Mouse (Mus musculus): ENCODE results near the gene Bud31.
A peak's percentile ranks its signal among the peaks of the same experiment; 100 is the strongest.
"Not testable (repeated sequence)": the region's sequence is repeated elsewhere in the genome, so short reads cannot be mapped to it uniquely, and the experiment has no call there.

Bud31 gene

DNA sequence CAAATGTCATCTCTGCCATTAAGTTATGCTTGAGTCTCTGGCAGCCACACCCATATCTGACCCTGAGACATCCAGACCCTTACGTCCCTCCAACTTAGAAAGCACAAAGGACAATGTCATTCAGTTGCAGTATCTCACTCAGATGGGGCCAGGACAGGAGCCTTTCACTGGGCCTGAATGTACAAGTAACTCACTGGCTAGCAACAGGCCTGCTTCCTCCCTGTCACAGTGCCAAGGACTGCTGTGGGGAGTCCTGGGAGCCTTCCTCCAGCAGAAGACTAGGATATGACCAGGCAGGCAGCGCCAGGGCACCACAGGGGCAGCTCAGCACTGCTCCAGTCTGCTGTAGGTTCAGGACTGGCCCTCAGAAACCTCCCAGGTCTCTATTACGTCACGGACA lies 11.0 kb upstream of the Bud31 start:
- DNase-seq: no peak

DNA sequence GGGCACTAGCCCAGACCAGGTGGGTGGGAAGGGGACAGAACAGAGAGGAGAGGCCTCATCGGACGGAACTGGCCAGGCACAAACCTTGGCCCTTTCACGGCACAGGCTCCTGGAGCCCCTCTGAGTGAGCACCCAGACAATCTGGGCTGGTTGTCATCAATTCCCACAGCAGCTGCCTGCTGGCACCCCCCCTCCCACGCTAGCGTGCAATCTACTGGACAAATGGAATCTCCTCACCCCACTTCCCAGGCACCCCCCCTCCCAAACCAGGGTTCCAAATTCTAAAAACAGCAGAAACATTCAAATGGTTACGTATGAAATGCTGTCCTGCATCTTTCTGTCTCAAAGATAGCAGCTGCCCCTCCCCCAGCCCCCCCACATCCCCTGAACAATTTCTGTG lies 10.4 kb upstream of the Bud31 start:
- DNase-seq: not testable (repeated sequence)

DNA sequence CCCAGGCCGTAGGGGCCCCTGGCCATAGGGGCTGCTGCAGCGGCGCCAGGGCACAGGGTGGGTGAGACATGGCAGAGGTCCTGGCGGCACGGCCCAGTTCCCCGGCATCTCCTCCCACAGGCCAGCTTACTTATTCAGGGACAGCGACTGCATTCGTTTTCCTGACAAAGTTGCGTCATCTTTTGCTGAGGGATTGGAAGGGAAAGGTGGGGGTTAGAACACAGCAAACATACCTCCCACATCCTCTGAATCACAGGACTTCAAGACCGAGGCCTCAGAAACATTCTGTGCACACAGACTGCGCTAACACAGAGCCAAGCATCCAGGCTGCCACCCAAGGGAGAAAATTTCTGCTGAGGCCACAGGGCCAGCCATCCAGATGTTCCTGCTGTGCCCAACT lies 10.0 kb upstream of the Bud31 start:
- DNase-seq: no peak

DNA sequence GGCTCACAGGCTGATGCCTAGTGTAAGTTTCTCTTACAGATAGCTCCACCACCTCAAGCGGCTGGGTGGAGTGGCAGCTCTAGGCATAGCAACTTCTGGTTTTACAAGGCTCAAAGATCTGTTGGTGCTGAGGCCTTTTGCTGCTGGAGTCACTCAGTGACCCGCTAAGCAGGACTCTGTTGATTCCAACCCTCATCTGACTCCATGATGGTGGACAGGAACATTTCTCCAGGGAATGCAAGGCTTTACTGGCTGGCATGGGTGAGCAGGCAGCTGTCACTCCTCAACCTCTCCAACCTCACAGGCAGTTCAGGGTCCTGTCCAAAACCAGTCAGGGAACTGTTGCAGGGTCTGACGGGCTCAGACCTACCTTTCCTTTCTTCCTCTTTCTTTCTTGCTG lies 9.2 kb upstream of the Bud31 start:
- no peak for DNase-seq

DNA sequence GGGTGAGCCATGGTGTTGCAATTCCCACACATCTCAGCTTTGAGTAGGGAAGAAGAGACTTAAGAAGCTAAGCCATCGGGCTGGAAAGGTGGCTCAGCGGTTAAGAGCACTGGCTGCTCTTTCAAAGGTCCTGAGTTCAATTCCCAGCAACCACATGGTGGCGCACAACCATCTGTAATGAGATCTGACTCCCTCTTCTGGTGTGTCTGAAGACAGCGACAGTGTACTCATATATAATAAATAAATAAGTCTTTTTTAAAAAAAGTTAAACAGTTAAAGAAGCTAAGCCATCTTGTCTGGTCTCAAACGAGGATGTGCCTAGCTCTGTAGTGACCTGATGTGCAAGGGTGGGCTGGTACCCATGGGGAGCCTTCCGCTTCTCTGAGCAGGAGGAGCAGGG lies 6.9 kb upstream of the Bud31 start:
- not testable (repeated sequence) for DNase-seq

DNA sequence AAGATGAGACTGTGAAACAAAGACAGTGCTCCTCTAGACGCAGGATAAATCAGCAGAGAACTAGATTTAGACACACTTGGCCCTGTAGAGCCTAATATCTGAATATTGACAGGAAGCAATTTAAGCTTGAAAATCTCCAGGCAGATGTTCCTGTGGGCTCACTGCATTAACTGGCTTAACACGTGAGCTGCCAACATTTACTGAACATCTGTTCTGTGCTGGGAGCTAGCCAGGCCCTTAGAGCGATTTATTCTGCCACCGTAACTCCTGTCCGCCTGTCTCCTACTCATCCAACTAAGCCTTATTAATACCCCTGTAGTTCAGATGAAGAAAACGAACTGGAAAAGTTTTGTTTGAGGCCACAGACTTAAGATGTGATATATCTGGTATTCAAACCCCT lies 1.3 kb upstream of the Bud31 start:
- no peak for DNase-seq

DNA sequence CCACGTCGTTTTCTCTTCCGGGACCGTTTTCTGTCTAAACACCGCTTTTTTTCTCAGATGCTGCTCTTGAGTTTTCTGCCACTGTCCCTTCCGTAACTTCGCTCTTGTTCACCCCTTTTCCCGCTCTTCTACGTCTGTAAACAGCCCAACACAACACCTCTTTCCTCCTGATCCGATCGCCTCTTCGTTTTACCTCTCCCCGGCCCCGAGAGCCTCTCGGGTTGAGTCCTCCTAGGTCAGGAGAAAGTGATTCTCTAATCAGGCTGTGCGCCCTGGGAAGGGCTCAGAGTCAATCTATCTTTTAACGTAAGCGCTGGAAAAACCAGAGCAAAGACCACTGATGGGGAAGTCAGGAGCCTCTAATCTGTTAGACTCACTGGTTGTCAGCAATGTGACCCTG lies 449 bp downstream of the Bud31 start:
- peak; percentile 30 for DNase-seq

DNA sequence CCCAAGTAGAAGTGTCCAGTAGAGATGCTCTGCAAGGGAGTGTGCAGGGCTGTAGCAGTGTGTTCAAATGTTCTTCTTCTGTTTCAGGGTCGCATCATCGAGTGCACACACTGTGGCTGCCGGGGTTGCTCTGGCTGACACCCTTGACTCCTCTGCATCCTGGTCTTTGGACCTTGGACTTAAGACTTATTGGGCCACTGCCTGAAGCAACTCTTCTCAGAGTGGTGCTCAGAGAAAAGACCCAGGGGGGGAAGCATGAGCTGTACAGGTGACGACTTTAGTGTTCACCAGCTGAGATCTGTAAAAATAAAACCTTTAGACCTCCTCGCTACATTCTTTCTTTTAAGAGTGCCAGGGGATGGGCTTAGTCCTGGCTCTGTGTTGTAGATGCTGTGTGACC lies 7.6 kb downstream of the Bud31 start:
- DNase-seq: no peak

DNA sequence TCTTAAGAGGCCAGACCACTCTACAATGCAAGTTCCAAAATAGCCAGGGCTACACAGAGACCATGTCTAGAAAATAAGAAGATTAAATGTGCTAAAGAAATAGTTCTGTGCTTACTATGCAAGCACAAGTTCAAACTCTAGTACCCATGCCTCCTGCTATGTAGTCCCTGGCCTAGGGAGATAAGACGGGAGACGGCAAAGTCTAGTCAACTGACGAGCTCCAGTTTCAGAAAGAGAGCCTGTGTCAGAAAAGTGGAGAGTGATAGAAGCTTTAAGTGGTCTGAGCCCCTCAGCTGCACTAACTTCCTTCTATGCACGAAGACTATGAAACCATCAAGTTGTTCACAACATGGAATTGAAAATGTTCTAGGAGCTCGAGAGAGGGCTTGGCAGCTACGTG lies 9.1 kb downstream of the Bud31 start:
- DNase-seq: no peak

DNA sequence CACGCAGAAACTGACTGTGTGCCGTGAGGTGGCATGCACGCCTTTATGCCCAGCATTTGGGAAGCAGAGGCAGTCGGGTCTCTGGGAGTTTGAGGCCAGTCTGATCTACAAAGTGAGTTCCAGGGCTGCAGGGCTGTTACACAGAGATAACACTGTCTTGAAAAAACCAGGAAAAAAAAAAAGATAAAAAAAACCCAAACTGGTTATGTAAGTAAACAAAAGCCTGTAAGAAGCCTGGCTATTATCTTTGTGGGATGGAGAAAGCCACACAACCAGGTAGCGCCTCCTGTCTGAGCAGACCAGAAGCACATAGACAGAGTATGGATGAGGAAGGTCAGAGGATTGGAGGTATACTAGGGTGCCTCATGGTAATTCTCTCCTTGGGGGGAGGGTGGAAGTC lies 12.5 kb downstream of the Bud31 start:
- DNase-seq: no peak

DNA sequence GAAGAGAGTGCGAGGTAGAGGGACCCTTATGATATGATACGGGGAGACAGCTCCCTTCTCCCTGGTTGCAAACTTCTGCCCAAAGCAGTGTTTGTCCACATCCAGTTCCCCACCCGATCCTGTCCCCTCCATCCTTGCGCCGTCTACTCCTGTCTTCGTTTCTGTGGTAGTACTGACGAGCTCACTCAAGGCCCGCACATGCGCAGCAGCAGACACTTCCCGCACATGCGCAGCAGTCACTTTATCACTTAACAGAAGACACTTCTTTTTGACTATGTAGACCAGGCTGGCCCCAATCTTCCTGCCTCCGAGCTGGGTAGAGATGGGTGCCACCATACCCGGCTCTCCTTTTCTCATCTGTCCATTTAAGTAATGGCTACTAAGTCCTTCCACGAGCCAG lies 21.2 kb downstream of the Bud31 start:
- no peak for DNase-seq

DNA sequence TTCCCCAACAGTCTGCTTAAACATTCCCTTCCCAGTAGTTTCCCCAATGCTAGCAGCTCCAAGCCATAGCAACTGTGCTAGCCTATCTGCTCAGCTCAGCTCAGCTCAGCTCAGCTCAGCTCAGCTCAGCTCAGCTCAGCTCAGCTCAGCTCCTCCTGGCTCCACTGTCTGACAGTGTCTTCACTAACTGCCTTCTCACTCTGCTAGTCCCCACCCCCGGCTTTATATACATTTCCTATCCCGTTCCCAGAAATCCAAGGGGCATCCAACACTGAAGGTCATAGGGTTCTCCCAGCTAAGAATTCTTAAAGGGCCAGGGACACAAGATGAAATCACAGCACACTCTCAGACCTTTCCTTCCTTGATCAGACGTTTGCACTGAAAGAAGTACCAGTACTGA lies 24.5 kb downstream of the Bud31 start:
- no peak for DNase-seq

DNA sequence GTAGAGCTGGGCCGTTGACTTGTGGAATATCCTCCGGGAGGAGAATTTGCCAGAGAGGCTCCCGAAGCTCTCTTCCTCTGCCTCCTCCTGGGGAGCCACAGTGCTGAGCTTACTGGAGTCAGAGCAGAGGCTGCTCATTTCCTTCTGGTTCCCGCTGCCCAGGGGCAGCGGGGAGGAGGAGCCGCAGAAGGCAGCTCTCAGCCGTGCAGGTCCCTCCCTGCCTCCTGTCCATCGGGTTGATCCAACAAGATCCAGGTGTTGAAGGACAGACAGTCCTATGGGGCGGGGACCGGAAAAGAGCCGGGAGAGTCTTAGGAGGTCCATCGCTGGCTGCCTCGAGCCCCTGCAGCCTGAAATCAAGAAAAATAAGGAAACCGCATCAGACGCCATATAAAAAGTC lies 25.0 kb downstream of the Bud31 start:
- DNase-seq: no peak

DNA sequence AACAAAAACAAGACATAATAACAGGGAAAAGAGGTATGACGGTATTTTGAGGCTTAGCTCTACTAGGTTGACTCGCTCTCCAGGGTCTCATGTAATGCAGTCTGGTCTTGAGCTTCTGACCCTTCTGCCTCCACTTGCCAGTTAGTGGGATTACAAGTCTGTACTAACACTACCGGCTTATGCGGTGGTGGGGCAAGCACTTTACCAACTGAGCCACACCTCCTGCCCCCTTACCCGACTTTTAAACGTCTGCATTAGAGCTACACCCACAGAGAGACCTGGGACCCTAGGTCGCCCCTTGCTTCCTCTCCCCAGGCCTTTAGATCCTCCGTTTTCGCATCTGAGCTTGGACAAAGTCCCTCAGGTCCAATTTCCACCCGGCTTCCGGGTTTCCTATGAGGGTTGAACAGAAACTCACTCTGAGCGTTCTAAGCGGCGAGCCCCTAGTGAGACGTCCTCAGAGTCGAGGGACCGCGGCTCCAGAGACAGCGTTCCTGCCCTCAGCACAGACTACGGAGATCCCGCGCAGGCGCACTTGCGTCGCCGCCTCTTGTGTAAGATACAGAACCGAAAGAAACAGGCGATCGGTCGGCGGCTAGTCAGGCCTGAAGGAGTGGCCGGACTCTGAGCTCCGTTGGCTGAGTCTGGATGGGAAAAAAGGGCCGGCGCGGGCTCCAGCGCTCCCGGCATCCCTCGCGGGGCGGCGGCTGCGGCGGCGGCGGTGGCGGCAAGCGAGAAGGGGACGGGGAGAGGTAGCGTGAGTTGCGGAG lies 26.6 kb downstream of the Bud31 start, which contains the start of the genes Ptcd1 and Cpsf4:
Gene Ptcd1 (minus strand): TSS at position 573 of the 770 bp plus-strand sequence.
Gene Cpsf4 (plus strand): TSS at position 678 of the 770 bp plus-strand sequence.
- DNase-seq: peak; percentile 99

DNA sequence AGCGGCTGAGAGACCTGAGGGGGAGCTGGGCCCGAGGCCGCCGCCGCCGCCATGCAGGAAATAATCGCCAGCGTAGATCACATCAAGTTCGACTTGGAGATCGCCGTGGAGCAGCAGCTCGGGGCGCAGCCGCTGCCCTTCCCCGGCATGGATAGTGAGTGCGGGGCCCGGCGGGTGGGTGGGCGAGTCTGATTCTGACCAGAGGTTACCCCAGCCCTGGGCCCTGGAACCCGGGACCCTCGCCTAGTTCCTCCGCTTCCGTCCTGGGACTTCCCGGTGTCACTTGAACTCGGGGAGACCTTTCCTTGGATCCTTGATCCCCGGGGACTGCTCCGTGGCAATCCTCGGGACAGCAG lies 27.1 kb downstream of the Bud31 start:
- no peak for DNase-seq

DNA sequence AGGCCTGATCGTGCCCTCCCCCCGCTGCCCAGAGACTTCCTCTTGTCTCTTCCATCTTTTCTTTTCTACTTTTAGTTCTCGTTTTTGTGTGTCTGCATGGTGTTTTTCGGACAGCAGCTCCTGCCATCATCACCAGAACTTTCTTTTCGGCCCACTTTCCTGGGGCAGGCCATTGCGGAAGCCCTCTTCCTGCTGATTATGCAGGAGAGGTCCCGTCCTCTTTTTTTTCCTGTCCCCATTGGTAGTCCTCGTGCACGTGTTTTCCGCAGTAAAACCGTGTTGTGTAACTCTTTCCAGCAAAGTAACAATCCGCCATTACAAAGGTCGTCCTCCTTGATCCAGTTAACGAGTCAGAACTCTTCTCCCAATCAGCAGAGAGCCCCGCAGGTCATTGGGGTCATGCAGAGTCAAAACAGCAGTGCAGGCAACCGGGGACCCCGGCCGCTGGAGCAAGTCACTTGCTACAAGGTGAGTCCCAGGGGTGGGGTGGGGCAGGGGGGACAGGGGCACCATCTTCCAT lies 38.4 kb downstream of the Bud31 start:
- DNase-seq: no peak

DNA sequence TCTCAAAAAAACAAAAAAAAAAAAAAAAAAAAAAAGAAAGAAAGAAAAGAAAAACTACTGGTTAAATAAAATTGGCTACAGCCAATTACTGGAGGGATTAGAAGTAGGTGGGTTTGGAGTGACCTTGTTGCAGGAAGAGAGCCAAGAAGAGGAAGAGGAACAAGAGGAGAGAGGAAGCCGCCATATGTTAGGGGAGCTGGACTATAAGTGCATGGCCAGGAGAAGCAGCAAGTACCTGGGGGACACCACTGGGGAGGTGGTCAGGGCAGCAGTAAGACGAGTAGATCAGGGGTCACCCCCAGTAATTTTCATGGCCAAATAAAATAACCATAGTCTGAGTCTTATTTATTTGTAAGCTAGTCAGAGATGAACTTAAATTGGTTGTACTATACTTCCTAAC lies 45.1 kb downstream of the Bud31 start:
- DNase-seq: no peak

DNA sequence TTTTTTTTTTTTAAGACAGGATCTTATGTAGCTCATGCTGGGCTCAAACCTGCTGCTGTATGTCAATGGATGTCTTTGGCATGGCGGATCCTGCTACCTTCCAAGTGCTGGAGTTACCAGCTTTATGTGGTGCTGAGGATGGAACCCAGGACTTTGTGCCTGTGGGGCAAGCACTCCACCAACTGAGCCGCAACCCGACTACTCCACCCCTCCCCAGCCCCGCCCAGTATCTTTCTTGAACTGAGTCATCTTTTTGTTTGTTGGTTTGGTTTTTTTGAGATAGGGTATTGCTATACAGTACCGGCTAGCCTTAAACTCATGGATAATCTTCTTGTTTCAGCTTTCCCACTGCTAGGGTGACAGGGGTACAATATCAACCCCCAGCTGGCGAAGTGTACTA lies 49.3 kb downstream of the Bud31 start:
- no peak for DNase-seq

DNA sequence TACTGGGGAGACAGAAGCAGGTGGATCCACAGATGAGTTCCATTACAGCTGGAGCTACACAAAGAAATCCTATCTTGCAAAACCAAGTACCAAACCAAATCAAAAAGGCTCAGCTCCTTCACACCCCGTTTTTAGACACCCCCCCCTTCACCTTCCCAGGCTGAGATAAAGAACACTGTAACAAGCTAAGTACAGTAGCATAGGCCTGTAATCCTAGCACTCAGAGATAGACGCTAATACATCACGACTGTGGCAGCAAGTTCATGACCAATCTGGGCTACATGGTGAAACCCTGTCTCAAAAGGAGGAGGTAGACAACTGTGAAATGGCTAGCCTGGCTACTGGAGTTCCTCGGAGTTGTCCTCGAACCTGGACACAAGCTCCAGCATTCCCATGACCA lies 50.2 kb downstream of the Bud31 start:
- DNase-seq: no peak

DNA sequence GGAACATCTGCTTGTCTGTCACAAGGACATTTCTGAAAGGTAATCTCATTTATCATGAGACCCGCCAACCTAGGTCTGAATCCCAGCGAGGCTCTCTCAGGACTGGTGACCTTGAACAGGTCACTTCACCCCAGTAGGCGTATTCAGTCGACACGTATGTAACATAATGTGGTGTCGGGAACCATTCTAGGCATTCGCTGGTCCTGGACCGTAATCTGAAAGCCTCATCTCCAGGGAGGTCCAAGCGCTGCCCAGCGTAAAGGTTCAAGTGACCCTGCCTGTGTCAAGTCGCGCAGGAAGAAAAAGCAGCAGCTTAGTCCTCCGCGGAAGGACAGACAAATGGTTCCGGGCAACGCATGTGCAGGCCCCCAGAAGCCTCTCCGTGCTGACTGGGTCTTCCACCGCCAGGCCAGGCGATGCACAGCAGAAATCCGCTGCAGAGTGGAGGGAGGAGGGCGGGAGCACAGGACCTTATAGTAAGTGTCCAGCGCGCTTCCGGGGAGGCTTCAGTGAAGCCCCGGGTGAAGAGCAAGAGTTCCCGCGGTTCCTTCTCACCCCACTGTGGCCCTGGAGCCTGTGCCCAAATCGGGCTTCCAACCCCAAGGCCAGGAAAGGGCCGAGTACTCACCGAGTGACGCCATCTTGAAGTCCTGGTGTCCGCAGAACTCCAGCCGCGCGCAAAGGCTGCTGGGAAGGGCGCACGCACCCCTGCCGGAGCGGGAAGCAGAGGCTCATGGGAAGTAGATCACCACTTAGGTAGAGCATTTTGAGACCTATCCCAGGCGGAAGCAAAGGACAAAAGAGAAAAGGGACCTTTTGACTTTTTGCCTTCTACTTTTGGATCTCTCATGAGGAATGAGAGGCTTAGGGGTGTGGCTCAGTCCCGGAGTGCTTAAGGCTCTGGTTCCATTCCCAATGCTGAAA lies 51.0 kb downstream of the Bud31 start:
- DNase-seq: peak; percentile 90

DNA sequence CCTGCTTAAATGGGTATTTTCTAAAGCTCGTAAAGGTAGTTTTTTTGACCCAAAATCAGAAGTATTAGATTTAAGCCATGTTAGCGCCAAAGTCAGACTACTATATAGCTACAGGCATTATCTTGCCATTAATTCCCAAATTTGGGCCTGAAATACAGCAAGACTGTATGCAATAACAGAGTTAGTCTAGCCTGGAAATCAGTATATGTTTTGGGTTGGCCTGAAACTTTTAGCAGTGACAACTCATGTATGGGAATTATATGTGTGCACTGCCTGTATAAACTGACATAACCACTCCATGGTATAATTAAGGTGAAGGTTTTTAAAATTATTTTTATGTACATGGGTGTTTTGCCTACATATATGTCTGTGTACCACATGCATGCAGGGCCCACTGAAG lies 51.8 kb downstream of the Bud31 start, which contains the start of gene Atp5j2:
Gene Atp5j2 (minus strand): TSS at position 101 of the 400 bp plus-strand sequence.
- DNase-seq: no peak
